Mouse (Mus musculus) ovary, postnatal 36 days (tissue): ENCODE measurements around the gene Recql5.

Experiments used
- DNase-seq: peaks from one replicate; pipeline ENCODE4 v3.0.0; 2022; ENCODE audit warnings: low spot score, mixed read lengths

Gene Recql5

DNA sequence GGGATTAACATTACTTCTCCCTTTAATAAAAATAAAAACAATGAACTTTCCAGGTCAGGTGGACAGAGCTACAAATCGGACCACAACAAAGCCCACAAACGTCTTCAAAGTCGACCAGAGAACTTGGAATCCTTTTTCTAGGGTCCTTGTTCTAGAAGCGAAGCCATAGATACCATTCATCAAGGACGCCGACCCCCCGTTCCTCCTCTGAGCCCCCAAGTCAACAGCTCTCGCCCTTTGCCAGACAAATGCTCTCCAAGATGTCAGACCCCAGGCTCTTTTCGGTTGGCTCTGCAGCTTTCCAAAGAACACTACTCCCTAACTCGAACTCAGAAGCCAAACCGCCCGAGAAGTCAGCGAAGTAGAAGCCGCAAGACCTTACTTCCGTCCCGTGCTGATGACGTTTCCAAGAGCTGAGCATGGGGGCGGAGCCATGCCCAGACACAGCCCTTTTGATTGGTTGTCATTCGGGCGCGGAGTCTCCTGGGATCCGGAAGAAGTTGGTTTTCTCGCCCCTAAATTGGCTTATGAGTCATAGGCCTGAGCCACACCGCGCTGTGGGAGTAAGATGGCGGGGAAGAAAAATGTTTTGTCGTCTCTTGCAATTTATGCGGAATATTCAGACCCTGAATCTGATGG, at the start of gene Recql5, which contains the start of gene Sap30bp:
Gene Recql5 (minus strand): TSS at position 370 of the 639 bp plus-strand sequence.
Gene Sap30bp (plus strand): TSS at position 175 of the 639 bp plus-strand sequence.
- DNase-seq: peak; percentile 93

DNA sequence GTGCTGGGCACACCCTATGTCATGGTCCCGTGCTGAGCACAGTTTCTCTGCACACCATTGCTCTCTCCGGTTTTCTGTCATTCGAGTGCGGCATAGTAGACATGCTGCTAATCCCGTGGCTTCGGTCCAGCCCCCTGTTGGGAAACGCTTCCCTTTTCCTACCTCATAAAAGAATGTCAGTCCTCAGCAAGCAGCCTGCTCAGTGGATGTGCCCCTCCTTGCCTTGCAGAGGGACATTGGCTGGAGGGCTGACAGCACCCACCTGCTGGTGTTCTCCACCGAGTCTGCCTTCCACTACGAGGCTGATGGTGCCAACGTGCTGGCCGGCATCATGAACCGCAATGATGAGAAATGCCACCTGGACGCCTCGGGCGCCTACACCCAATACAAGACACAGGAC, 49.2 kb upstream of the Recql5 start:
- no peak for DNase-seq

DNA sequence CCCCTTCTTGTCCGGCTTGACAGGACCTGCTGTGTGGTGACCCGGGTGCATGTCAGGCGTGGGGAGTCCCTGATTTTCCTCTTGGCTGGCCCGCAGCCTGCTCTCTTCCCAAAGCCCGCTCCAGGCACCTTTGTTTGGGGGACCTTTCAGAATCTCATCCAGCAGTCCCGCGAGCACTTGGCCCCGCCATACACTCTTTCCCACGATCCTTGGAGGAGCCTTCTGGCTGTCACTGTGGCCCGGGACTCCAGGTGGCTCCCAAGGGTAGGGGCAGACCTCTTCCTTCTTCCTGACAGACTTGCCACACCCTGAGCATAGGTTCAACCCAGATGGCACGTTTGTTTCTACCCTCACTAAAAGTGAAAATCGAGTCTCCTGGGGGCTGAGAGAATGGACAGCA, 42.3 kb upstream of the Recql5 start:
- DNase-seq: no peak

DNA sequence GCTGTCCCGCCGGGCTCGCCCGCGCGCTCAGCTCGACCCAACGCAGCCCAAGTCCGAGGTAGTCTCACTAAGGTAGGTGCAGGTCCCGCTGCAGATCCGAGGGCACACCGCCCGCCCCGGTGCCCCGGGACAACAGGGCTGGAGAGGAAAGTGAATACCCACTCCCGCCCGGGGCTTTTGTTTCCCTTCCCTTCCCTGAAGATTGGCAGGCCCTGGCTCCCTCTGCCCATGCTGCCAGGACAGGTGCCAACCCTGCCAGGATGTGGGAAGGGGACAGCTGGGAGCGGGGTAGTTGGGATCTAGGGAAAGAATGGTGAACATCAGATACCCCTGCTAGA, 41.8 kb upstream of the Recql5 start:
- no peak for DNase-seq

DNA sequence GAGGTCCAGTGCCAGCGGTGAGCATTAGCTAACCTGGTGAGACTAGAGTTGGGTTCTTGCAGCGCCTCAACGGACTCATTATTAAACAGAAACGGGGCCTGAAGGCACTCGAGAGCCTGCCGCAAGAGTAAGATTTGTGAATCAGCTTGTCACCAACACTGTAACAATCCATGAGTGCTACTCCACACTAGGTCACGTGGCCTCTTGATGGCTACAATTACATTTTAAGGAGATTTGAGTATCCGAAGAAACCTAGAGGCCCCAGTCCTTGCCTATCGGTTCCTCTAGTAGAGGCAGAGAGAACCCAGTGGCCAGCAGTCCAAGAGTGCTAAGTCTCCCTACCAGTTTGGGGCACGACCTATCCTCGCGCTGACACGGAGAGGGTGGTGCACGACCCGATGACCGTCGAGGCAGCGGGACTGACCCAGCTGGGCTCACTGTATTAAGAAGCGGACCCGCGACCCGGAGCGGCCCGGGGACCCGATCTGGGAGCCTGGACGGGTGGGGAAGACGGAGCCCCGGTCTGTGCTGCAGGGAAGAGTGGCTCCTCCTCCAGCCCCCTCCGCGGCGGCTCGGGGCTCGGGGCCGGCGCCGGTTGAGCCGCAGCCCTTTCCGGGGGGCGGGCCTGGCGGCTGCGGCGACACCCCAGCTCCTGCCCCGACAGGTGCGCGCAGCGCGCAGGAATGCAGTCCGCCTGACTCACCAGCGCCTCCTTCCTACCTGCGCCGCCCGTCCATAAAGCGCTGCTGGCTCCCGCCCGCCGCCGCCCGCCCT, 41.2 kb upstream of the Recql5 start, which contains the start of gene Itgb4:
Gene Itgb4 (plus strand): TSS at position 401 of the 774 bp plus-strand sequence.
- DNase-seq: peak; percentile 62

DNA sequence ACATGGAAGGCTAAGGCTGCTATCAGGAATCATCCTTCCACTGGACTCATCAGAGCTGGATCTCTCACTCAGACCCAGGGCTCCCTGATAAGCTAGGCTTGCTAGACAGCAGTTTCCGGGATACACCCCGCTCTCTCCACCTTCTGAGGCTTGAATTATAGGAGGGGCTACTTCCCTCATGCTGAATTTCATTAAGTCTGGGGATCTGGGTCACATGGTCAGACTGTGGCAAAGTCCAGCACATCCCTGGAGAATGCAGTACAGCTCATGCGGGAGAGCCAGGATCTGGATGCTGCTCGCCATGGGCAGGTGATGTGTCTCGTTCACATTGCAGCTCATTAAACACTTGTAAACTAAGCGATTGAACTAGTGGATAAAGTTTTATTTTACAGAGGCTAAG, 37.7 kb upstream of the Recql5 start:
- DNase-seq: no peak

DNA sequence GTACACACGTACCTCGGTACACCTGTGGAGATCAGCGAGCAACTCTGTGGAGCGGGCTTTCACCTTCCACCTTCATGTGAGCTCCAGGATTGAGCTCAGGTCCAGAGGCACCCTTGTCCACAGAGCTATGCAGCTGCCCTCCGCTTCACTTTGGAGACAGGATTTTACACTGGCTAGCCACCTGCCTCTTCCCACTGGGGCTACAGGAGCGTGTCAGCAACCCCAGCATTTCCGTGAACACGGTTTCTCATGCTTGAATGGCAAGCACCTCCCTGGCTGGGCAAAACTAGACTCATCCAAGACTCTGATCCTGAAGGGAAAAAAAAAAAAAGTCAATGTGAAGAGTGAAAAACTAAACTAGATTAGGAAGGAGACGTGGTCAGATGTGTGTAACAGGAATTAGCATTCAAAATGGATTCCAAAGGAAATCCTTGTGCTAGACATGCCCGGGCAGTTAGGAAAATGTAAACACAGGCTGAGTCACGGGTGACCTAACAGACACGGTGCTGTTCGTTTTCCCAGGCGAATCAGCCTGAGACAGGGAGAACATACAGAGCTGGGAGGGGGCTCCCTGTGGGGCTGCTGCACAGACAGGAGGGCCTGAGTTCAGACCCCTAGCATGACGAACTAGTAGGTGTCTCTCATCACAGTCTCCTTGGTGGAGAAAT, 36.9 kb upstream of the Recql5 start:
- DNase-seq: no peak

DNA sequence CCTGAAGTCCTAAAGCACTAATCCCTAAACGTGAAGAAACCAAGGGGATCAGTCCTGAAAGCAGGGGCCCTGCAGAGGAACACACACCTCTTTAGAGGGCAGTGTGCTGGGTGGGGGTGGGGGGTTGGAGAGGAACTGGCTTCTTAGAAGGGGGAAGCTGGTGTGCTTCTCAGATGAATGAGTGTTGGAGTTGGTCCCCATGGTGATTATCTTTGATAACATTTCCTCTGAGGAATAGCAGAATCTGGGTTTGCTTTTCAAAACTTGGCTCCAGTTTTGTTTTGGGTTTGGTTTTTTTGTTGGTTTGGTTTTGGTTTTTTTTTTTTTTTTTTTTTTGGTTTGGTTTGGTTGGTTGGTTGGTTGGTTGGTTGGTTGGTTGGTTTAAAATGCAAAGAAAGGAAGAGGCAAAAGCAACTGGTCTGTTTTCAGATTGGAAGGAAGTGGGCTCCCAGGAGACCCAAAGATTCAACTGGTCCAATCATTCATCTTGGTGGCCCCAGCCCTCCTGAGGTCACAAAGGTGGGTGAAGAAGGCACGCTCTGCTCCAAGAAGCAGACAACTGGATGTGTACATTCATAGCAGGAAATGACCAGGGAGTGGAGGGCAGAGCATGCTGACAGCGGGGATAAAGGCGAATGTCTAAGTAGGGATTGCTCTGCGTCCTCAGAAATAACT, 35.6 kb upstream of the Recql5 start:
- DNase-seq: no peak

DNA sequence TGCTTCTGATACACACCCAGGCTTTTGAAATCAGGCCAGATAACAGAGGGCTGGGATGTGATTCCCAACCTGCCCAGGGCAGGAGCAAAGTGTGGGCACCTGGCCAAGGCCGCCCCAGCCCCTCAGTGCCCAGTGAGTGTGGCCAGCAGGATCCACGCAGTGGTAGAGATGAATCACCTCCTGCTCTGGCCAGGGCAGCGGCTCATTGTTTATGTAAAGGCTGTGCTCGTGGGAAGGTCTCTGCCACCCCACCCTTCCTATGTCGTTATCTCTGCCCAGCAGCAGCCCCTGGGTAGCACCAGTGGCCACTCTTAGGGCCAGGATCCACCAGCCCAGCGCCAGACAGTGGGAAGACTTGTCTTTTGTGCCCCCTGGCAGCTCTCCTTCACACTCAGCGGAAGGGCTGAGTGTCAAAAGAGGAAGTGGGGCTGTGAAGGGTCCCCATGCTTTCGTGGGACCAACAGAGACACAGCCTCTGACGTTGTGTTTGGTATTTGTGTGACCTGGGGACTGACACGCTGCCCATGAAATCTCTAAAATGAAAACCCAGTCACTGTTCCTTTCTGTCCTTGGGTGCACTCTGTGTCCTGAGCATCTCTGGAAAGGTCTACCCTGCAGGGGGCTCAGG, 31.8 kb upstream of the Recql5 start:
- DNase-seq: peak; percentile 71

DNA sequence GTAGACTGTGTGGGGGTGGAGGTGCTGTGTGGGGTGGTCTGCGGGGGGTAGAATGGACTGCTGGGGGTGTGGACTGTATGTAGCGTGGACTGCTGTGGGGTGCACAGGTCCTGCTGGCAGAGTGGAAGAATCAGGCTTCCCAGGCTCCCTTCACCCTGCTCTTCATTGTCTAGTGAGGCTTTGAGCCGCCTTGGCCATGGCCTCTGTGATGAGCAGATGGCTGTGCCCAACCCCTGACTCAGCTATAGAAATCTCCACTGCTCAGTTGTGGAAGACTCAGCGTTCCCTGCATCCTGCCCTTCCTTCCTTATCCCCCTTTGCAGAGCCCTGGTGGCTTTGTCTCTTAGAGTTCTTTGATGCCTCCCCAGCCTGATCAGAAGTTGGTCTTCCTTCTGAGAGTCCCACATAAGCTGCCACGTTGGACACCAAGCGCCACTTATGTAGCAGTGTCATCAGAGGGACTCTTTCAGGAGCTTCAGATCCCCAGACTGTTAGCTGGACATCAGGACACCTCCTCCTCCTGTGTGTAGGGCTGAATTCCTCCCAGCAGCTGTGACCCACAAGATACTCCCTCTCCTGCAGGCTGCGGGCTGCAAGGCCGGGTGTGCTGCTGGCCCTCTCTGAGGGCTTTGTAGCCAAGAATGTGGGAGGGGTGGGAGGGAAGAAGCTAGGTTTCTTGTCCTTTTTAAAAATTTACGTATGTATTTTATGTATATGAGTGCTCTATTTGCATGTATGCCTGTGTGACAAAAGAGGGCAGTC, 29.6 kb upstream of the Recql5 start:
- DNase-seq: no peak

DNA sequence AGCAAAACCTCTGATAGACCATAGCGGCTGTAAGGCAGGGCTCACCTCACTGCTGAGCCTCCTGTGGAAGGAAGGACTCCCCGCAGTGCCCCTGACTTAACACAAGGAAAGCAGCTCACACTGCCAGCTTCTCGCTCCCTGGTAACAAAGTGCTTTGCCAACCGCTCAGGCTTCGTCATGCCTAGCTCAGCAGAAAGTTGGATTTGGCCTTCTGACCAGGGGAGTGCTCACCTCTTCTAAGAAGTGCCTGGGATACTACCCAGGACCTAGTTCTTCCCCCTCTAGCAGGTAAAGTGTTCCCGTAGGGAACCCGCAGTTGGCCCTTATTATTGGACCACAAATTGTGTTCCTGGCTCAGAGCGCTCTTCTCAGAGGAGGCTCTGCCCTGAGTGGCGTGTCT, 25.7 kb upstream of the Recql5 start:
- DNase-seq: no peak

DNA sequence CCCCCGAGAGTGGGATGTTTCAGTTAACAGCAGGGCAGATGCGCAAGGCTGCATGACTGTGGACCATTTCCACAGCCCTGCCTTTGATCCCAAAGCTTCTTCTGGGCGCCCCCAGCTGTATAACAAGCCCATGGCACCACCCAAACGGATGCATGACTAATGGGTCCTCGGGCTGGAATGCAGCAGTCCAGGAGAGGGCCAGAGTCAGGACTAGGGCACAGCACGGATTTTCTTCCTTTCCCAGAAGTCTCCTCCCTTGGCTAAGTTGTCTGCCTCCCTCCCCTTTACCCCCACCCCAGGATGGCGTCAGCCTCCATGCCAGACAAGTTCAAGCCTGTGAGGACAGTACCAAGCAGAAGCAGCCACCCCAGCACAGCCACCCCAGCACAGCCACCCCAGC, 24.7 kb upstream of the Recql5 start:
- DNase-seq: no peak

DNA sequence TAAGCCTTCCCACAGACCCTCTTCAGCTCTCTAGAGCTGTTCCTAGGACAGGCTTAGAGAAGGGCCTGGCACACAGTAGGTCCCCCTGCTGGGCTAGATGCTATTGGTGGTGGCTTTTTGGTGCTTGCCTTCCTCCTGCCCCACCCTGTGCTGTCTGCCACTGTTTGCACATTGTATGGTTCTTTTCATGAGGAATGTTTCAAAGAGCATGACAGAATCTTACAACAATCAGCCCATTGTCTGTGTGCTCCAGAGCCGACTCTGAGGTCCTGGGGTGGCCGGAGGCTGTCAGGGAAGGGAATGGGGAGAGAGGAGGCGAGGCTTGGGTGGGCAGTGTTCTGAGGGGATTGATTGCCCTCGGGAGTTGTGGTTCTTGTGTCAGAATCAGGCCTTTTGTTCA, 23.2 kb upstream of the Recql5 start:
- DNase-seq: no peak

DNA sequence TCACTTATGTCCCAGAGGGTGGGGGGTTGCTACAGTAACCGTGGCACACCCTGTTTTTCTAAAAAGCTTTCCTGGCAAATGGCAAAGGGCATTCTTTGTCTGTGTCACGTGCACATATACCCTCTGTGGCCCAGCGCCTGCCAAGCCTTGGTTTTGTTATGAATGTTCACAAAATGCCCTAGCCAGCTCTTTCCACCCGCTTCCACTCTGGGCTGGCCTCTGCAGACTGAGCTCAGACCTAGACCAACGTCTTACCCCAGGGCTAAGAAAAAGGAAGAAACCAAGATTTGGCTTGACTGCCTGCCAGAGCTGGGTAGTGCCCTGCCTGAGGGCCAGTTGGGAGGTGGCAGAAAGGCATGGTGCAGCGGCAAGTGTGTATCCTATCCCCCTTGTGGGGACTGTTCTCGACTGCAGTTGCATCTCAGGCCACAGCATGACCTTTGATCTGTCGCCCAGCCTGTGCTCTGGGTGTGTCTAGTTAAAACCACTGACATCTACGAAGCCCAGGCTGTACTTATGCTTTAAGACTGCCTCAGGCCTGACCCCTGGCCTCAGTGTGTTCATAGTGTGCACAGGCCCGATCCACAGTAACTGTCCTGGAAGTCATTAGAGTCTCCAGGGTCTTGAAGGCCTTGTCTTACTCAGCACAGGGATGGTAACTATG, 22.1 kb upstream of the Recql5 start:
- DNase-seq: peak; percentile 40

DNA sequence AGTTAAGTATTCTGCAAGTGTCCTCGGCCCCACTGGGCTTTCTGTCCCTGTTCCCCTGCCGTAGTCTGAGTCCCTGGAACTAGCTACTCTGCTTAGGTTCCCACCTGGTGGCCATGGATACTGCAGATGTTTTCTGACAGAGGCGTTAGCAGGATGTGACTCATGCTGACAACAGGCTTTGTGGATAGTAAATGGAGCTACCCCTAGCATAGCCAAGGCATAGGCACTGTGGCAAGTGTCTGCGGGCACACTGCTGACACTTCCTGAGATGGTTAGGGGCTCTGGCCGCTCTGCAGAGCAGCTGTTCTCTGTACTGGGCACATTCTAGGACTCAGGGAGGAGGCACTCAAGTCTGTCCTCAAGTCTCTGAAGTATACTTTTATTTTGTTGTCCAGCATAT, 21.4 kb upstream of the Recql5 start:
- DNase-seq: no peak

DNA sequence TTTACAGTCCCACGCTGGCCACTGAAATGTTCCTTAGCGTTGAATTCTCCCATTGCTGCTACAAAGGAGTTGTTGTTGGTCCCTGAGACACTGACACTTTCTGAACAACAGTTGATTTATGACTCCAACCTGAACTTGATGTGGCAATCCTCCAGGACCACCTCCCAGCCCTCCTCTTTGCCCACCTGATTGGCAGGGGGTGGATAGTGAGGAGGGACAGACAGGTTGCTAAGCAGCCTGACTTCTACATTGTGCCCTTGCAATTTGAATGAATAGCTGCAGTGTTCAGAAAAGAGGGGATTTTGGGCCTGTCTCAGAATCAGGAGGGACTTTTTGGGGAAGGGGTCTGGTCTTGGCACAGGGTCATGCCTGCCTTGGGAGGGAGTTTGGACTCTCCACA, 17.4 kb upstream of the Recql5 start:
- DNase-seq: no peak

DNA sequence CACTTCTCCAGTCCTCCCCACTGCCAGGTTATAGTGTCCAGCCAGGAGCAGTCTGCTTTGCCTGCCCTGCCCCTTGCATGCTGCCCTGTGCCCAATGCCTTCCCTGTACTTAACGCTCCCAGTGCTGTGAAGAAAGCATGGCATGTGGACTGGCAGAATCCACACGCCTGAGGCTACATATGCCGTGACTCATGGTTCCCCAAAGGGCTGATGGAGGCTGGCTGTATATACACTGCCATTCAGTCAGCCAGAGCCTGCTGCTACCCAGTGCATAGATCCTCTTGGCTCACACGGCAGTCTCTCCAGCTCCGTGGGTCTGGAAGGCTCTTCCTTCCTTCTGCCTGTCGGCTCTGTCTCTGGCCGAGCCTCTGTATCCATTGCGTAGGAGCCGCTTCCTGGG, 15.0 kb upstream of the Recql5 start:
- DNase-seq: no peak

DNA sequence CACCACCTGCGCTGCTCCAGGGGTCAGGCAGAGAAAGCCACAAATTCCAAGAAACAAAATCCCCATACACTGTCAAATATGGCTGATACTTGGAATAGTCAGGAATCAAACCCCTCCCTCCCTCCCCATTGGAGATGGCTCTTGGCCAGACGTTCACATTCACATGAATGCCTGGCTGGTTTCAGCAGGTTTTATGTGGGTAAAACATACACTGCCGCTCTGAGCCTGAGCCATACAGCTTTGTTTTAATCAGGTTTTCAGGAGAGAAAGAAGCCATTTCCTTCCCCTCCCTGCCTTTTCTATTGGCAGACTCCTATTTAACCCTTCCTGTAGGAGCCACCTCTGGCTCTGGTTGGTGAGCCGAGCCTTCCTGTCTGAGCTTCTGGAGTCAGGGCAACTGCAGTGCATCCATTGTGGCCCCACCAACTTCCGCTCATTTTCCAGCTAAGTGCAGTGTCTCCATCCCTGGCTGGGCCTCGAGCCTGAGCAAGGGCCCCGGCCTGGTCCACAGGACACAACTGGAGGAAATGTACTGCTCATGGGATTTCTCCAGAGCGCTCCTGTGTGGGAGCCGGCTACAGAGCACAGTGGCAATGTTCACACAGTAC, 13.0 kb upstream of the Recql5 start:
- DNase-seq: no peak

DNA sequence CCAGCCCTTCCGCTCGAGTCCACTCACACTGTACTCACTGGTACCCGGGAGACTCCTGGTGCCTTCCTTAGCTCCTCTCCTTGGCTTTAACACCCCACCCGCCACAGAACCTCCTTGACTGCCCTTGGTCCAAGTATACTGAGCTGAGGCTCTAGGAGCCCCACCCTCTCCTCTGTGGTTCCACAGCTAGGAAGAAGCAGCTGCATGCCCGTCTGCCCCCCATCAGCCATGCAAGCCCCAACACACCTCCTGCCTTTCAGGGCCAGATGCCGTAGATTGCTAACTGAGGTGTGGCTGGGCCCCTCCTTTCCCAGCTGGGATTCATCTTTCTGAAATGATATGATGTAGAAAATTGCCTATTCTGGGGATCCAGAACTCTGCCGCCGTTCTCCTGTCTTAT, 12.0 kb upstream of the Recql5 start:
- no peak for DNase-seq

DNA sequence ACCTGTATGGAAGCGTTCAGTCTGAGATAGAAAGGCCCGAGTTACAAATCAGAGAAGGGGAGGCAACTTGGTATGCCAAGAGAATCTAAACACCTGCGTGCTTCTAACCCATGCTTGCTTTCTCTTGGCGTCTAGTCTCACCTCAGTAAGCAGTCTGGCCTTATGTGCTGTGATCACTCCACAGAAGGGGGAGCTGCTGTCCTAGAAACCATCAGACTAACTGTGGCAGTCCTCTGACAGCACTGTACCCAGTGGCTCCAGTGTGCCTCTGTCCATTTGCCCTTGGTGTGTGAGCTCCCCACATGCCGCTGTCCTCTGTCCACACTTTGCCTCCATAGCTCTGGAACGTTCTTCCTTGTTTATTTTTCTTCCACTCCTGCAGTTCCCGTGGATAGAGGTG, 8.7 kb upstream of the Recql5 start:
- DNase-seq: no peak
